Mouse (Mus musculus) midbrain, embryonic 15.5 days (tissue): ENCODE data around the gene Tgtp2. TPM values are rescaled to one million over a fixed set of nuclear protein-coding genes. Genes with fewer than 3 reads are reported as not detected.
"Not testable (repeated sequence)": the region's sequence is repeated elsewhere in the genome, so short reads cannot be mapped to it uniquely, and the experiment has no call there.

ENCODE experiments used
- ATAC-seq: fragments of 200-750 bp; cut with Nextera tagmentation; replicated peaks from 2 replicates; pipeline ENCODE4 v1.8.0; 2017; ENCODE audit warnings: moderate TSS enrichment
- H3K27ac ChIP-seq: fragments of 300-500 bp; sonication (generic); 2 replicates; pipeline ENCODE4 v1.5.1; 2015; ENCODE audit warnings: mild to moderate bottlenecking, inconsistent platforms
- H3K27me3 ChIP-seq: fragments of 300-500 bp; sonication (generic); replicated peaks from 2 replicates; pipeline ENCODE4 v1.6.1; 2015; ENCODE audit warnings: inconsistent platforms
- H3K36me3 ChIP-seq: fragments of 300-500 bp; sonication (generic); replicated peaks from 2 replicates; pipeline ENCODE4 v1.6.1; 2015; ENCODE audit warnings: inconsistent platforms
- H3K4me1 ChIP-seq: fragments of 300-500 bp; sonication (generic); 2 replicates; pipeline ENCODE4 v1.6.1; 2015; ENCODE audit warnings: inconsistent platforms
- H3K4me2 ChIP-seq: fragments of 300-500 bp; sonication (generic); 2 replicates; pipeline ENCODE4 v1.6.1; 2015; ENCODE audit warnings: inconsistent platforms, mild to moderate bottlenecking, moderate library complexity
- H3K4me3 ChIP-seq: fragments of 300-500 bp; sonication (generic); 2 replicates; pipeline ENCODE4 v1.5.1; 2015; ENCODE audit warnings: mild to moderate bottlenecking, inconsistent platforms
- H3K9ac ChIP-seq: fragments of 300-500 bp; sonication (generic); 2 replicates; pipeline ENCODE4 v1.6.1; 2015; ENCODE audit warnings: mild to moderate bottlenecking, inconsistent platforms
- H3K9me3 ChIP-seq: fragments of 300-500 bp; sonication (generic); 2 replicates; pipeline ENCODE4 v1.6.1; 2016; ENCODE audit warnings: inconsistent platforms
- WGBS: fragments of 180-500 bp; shearing (Covaris S2); methylation state at CpG from one replicate; pipeline ENCODE4 v1.1.7; 2015; ENCODE audit warnings: mixed read lengths; 5-methylcytosine and 5-hydroxymethylcytosine counted together
- polyA plus RNA-seq: library from polyadenylated mRNA; unstranded; fragments of >200 nt; fragmentation: Nextera tagmentation; extraction: Ambion mirVana; gene quantifications from 2 replicates; pipeline ENCODE4 v1.2.1, GENCODE M21; 2015

Gene Tgtp2
- polyA plus RNA-seq, 1 experiment from 2014 or later, result not detected

DNA sequence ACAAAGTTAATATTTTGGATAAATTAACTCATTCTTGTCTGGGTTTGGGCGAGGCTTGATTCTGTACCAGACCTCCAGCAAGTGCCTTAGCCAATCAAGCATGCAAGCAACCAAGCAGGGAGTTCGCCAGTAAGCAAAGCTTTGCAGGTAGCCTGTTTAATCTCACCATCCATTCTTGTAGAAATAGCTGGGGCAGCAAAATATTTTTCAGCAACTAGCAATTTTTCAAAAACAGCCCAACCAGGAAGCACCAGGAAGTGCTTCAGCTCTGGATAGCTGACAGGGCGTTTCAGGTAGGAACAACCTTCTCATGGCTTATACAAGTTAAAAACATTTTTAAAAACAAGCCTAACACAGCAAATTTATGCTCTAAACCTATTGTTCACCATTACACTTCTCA, 17.9 kb upstream of the Tgtp2 start:
- WGBS, result 84% methylated on average over 3 of the region's 3 CpGs
- no peaks in the 10 kb centered on the region for H3K36me3 ChIP-seq

GRCm38 (mm10) chr11:49081356-49081755, 17.4 kb upstream of the Tgtp2 start:
- ATAC-seq, result no peak
- Histone ChIP-seq H3K4me3 (no peak overlapping the region), H3K4me2 (no peak overlapping the region), H3K4me1 (no peaks in the 10 kb centered on the region), H3K9ac (no peak overlapping the region), H3K27ac (no peak overlapping the region), H3K27me3 (no peaks in the 10 kb centered on the region), H3K36me3 (no peaks in the 10 kb centered on the region), H3K9me3 (no peaks in the 10 kb centered on the region)
- WGBS, result 88% methylated on average over 4 of the region's 4 CpGs

More for the DNA sequence above, 17.9 kb upstream of the Tgtp2 start:
- no peaks in the 10 kb centered on the region for H3K4me1 ChIP-seq
- no peak for ATAC-seq
- no peak overlapping the region for H3K4me3 ChIP-seq
- H3K27ac ChIP-seq, result no peak overlapping the region
- no peaks in the 10 kb centered on the region for H3K9me3 ChIP-seq
- no peak overlapping the region for H3K4me2 ChIP-seq
- H3K9ac ChIP-seq, result no peak overlapping the region
- no peaks in the 10 kb centered on the region for H3K27me3 ChIP-seq

GRCm38 (mm10) chr11:49080636-49081035, 16.6 kb upstream of the Tgtp2 start:
- Histone ChIP-seq H3K4me3 (no peak overlapping the region), H3K4me1 (no peaks in the 10 kb centered on the region), H3K9me3 (no peaks in the 10 kb centered on the region), H3K9ac (no peak overlapping the region), H3K27me3 (no peaks in the 10 kb centered on the region), H3K27ac (no peak overlapping the region), H3K4me2 (no peak overlapping the region), H3K36me3 (no peaks in the 10 kb centered on the region)
- ATAC-seq, result no peak
- WGBS, result 64% methylated on average over 1 of the region's 1 CpGs

DNA sequence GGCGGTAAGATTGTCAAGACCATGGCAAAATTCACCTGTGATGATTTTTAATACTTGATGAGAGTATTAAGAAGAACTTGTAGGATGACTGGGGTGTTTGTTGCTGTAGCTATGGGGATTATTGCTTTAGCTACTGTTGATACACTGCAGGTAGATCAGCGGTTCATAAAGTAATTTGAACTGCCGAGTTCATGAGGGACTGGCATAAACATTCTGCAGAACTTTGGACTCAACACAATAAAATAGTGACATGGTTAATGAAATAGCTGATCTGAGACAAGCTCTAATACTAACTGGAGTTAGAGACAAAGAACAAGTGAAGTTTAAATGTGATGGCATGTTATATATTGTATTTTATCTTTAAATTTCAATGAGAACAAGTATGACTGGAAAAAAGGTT, 14.7 kb upstream of the Tgtp2 start:
- WGBS, result 92% methylated on average over 3 of the region's 3 CpGs
- Histone ChIP-seq H3K27me3 (no peaks in the 10 kb centered on the region), H3K4me3 (no peak overlapping the region), H3K27ac (no peak overlapping the region), H3K9me3 (no peaks in the 10 kb centered on the region), H3K36me3 (no peaks in the 10 kb centered on the region), H3K4me1 (no peaks in the 10 kb centered on the region), H3K9ac (no peak overlapping the region), H3K4me2 (no peak overlapping the region)
- no peak for ATAC-seq

DNA sequence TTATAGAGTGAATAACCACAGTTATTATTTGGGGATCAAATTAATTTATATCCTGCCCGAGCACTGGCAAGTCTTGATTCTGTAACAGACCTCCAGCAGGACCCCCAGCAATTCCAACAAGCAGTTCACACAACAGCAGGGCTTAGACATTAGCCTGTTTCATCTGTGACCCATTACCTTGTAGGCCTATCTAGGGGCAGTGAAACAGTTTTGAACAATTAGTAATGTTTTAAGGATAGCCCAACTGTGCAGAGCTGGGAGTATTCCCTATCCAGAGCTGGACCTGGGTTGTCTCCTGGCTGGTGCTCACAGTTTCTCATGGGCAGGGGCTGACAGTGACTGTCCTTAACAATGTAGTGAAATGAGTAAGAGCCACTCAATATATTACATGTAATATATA, 13.0 kb upstream of the Tgtp2 start:
- no peaks in the 10 kb centered on the region for H3K4me1 ChIP-seq
- H3K9me3 ChIP-seq, result no peaks in the 10 kb centered on the region
- no peaks in the 10 kb centered on the region for H3K36me3 ChIP-seq
- ATAC-seq, result no peak
- H3K27me3 ChIP-seq, result no peaks in the 10 kb centered on the region
- no peak overlapping the region for H3K4me3 ChIP-seq
- no peak overlapping the region for H3K4me2 ChIP-seq
- WGBS, result 79% methylated on average over 1 of the region's 1 CpGs
- H3K9ac ChIP-seq, result no peak overlapping the region
- no peak overlapping the region for H3K27ac ChIP-seq

DNA sequence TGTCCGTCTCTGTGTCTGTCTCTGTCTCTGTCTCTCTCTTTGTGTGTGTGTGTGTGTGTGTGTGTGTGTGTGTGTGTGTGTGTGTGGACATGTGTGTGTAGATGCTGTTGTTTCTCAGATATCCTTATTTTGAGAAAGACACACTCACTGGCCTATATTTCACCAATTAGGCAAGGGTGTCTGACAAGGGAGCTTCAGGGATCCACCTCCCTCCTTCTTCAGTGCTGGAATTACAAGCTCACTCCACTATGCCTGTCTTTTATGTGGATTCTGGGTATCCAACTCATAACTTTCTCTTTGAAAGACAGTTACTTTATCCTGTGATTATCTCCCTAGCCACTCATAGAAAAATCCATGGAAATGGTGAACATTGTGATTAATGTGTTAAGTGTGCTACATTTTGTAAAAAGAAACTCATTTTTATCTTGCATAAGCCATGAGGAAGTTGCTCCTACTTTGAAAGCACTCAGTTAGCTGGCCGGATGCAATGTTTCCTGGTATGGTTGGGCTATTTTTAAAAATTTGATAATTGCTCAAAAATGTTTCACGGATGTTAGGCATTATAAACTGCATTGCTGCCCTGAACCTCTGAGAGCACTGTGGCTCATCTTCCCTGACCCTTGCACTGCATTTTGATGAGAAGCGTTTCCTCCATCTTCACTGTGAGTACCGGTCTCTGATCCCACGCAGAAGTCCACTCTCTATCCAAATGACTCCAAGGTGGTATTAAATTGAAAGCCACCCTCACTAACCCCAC, 12.2 kb upstream of the Tgtp2 start, which contains the start of gene Ifi47:
Gene Ifi47, plus strand, starts transcription at position 587 of the 757 bp plus-strand sequence.
- H3K9ac ChIP-seq, result not testable (repeated sequence)

DNA sequence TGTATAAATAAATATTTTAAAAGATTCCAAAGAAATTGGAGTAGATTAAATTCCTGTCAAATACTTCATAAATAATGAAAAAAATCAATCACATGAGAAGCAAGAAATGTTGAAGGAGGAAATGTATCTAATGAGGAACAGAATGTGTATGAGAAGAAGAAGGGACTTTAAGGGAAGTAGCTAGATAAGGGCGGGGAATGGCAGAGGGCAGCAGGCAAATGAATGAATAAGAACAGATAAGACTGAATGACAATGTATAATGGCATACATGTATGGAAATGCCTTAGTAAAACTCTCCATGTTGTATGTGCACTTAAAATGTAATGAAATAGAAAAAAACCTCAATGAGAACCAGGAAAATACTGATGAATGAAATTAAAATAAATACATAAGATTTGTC, 4.4 kb upstream of the Tgtp2 start:
- H3K27me3 ChIP-seq, result no peaks in the 10 kb centered on the region
- no peak overlapping the region for H3K4me3 ChIP-seq
- H3K36me3 ChIP-seq, result no peaks in the 10 kb centered on the region
- ATAC-seq, result no peak
- no peaks in the 10 kb centered on the region for H3K9me3 ChIP-seq
- H3K4me2 ChIP-seq, result no peak overlapping the region
- H3K4me1 ChIP-seq, result no peaks in the 10 kb centered on the region
- H3K9ac ChIP-seq, result no peak overlapping the region
- 89% methylated on average over 1 of the region's 1 CpGs for WGBS
- no peak overlapping the region for H3K27ac ChIP-seq

More for the DNA sequence above, 12.2 kb upstream of the Tgtp2 start, which contains the start of gene Ifi47:
- H3K27me3 ChIP-seq, H3K4me3 ChIP-seq, H3K9me3 ChIP-seq, ATAC-seq, H3K36me3 ChIP-seq, H3K4me2 ChIP-seq, H3K4me1 ChIP-seq, H3K27ac ChIP-seq: not testable (repeated sequence)
- WGBS, result 70% methylated on average over 6 of the region's 6 CpGs

- not testable (repeated sequence) for H3K9me3 ChIP-seq, H3K4me1 ChIP-seq, H3K27me3 ChIP-seq, H3K9ac ChIP-seq, H3K4me3 ChIP-seq, H3K36me3 ChIP-seq, ATAC-seq, H3K27ac ChIP-seq, H3K4me2 ChIP-seq
- WGBS, result 71% methylated on average over 2 of the region's 2 CpGs
These were observed 2.1 kb downstream of the Tgtp2 start for GRCm38 (mm10) chr11:49061865-49062264.

DNA sequence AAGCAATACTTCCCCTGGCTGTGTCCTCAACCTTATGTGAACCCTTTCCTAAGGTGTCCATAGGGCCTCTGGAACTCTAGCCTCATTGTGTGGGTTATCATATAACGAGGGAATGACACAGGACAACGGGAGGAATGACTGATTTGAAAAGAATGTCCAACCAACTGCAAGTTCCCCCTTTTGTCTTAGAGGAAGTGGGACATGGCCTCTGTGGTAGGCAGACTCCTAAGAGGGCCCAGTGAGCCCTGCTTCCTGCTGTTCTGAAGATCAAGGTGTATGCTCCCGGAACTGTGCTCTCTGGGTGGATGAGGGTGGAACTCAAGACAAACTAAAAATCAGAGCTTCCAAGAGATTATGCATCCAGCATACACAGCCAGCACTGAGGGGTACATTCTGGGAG, 3.9 kb downstream of the Tgtp2 start:
- not testable (repeated sequence) for ATAC-seq, H3K27ac ChIP-seq, H3K36me3 ChIP-seq, H3K4me2 ChIP-seq, H3K27me3 ChIP-seq, H3K4me1 ChIP-seq, H3K9me3 ChIP-seq, H3K9ac ChIP-seq, H3K4me3 ChIP-seq
- WGBS, result 69% methylated on average over 2 of the region's 3 CpGs

DNA sequence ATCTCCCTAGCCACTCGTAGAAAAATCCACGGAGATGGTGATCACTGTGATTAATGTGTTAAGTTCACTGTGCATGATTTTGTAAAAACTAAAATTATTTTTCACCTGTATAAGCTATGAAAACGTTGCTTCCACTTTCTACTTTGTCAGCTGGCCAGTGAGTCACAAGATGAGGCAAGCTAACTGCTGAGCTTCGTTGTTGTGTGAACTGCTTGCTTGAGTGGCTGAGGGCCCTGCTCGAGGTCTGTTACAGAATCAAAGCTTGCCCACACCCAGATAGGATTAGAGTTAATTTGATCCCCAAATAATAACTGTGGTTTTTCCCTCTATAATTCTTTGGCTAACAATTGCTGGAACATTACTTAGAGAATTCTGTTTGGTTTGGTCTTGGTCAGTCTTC, 12.1 kb downstream of the Tgtp2 start:
- not testable (repeated sequence) for H3K36me3 ChIP-seq, H3K9me3 ChIP-seq, ATAC-seq, H3K27ac ChIP-seq, H3K4me1 ChIP-seq, H3K4me3 ChIP-seq, H3K4me2 ChIP-seq, H3K9ac ChIP-seq, H3K27me3 ChIP-seq
- no CpG with 5 or more reads among the region's 5 CpGs for WGBS

DNA sequence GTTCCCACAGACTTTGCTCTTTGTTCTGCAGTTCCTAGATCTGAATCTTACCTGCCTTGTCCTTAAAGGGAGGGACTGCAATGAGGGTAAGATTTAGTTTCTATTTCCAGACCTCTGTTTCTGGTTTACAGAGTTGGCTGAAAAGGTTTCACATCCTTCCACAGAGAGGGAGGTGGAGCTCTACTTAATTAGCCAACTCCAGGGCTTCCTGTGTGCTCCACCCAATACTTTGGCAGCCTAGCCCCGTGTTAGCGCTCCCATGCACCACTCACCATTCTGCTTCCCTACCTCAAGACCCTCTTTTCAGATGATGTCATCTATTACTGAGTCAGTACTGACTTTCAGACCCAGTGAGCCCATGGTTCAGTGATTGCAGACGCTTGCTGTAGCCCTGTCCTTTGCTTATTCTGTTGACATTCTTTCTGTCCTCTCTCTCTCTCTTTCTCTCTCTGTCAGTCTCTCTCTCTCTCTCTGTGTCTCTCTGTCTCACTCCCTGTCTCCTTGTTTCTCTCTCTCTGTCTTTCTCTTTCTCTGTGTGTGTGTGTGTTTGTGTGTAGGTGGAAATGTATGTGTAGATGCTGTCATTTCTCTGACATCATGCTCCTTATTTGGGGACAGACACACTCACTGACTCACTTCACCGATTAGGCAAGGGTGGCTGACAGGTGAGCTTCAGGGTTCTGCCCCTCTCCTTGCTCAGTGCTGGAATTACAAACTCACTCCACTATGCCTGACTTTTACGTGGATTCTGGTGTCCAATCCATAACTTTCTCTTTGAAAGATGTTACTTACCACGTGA, 12.7 kb downstream of the Tgtp2 start, which contains the start of gene 9930111J21Rik2:
Gene 9930111J21Rik2, minus strand, starts transcription at position 150 of the 799 bp plus-strand sequence.
- H3K27ac ChIP-seq, ATAC-seq, H3K4me3 ChIP-seq, H3K36me3 ChIP-seq, H3K27me3 ChIP-seq, H3K4me2 ChIP-seq, H3K9me3 ChIP-seq, H3K9ac ChIP-seq, H3K4me1 ChIP-seq: not testable (repeated sequence)
- 80% methylated on average over 1 of the region's 6 CpGs for WGBS

DNA sequence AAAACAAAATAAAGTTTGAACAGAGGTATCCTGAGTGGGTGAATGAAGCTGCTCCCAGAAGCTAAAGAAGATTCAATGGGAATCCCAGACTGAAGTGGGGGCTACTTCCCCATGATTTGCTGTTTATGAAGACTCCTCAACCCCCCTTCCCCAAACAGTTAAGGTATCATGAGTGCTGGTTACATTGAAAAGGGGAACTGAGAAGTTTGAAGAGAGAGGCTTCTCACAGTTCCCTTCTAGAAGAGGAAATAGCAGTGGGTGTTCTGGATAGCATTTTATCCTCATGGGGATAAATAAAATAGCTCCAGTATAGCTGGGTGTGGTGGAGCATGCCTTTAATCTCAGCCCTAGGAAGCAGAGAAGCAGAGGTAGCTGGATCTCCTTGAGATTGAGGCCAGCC, 13.9 kb downstream of the Tgtp2 start:
- not testable (repeated sequence) for H3K4me3 ChIP-seq, H3K27me3 ChIP-seq, ATAC-seq

DNA sequence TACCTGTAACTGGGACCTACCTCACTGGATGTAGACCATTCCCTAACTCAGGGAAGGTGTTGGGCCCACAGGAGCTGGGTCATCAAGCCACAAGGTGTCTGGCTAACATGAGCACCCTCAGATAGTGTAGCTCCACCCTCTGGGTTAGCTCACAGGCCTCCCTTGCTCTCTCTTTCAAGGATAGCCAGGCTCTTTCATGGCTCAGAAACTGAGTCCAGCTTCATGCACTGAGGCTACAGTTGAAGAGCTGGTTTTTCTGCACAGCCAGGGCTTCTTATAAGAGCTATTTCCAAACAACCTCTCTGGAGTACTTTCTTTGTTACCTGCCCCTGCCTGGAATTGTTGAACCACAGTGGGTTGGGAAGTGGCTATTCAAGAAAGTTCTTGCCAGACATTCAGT, 51.9 kb downstream of the Tgtp2 start:
- H3K27ac ChIP-seq, H3K4me3 ChIP-seq, H3K9me3 ChIP-seq, H3K36me3 ChIP-seq, H3K27me3 ChIP-seq, ATAC-seq, H3K4me1 ChIP-seq, H3K4me2 ChIP-seq, H3K9ac ChIP-seq: not testable (repeated sequence)

More for the DNA sequence above, 13.9 kb downstream of the Tgtp2 start:
- H3K9me3 ChIP-seq, H3K9ac ChIP-seq, H3K27ac ChIP-seq, H3K36me3 ChIP-seq, H3K4me2 ChIP-seq, H3K4me1 ChIP-seq: not testable (repeated sequence)
